Mouse (Mus musculus) limb, embryonic 11.5 days (tissue): ENCODE results near the gene Mgam. TPM values are rescaled to one million over a fixed set of nuclear protein-coding genes. Genes with fewer than 3 reads are reported as not detected.
"Not testable (repeated sequence)": the region's sequence is repeated elsewhere in the genome, so short reads cannot be mapped to it uniquely, and the experiment has no call there.

Experiments
- ATAC-seq: fragments of 200-750 bp; cut with Nextera tagmentation; 2 replicates; pipeline ENCODE4 v1.8.0; 2017; ENCODE audit warnings: low read depth; ENCODE audit not compliant: insufficient number of reproducible peaks, low FRiP score, low TSS enrichment
- DNase-seq: peaks from one replicate; pipeline ENCODE4 v3.0.0-alpha.2; 2015; ENCODE audit warnings: low spot score
- H3K27ac ChIP-seq: fragments of 300-500 bp; sonication (generic); replicated peaks from 2 replicates; pipeline ENCODE4 v1.5.1; 2014; ENCODE audit warnings: low read depth, mild to moderate bottlenecking, low read length
- H3K27me3 ChIP-seq: fragments of 300-500 bp; sonication (generic); 2 replicates; pipeline ENCODE4 v1.6.1; 2014; ENCODE audit warnings: mild to moderate bottlenecking, low read length, mixed read lengths; ENCODE audit not compliant: control insufficient read depth, insufficient read depth
- H3K36me3 ChIP-seq: fragments of 300-500 bp; sonication (generic); 2 replicates; pipeline ENCODE4 v1.6.1; 2014; ENCODE audit warnings: mild to moderate bottlenecking, low read length, moderate library complexity, mixed read lengths; ENCODE audit not compliant: control insufficient read depth, insufficient read depth
- H3K4me1 ChIP-seq: fragments of 300-500 bp; sonication (generic); 2 replicates; pipeline ENCODE4 v1.6.1; 2014; ENCODE audit warnings: low read length, mixed read lengths; ENCODE audit not compliant: control insufficient read depth, insufficient read depth
- H3K4me2 ChIP-seq: fragments of 300-500 bp; sonication (generic); 2 replicates; pipeline ENCODE4 v1.6.1; 2014; ENCODE audit warnings: low read depth, mild to moderate bottlenecking, moderate library complexity; ENCODE audit not compliant: severe bottlenecking
- H3K4me3 ChIP-seq: fragments of 300-500 bp; sonication (generic); 2 replicates; pipeline ENCODE4 v1.5.1; 2014; ENCODE audit warnings: low read depth, low read length
- H3K9ac ChIP-seq: fragments of 300-500 bp; sonication (generic); 2 replicates; pipeline ENCODE4 v1.6.1; 2014; ENCODE audit warnings: mild to moderate bottlenecking, low read length
- H3K9me3 ChIP-seq: fragments of 300-500 bp; sonication (generic); 2 replicates; pipeline ENCODE4 v1.6.1; 2016; ENCODE audit warnings: low read length; ENCODE audit not compliant: control insufficient read depth
- WGBS: fragments of 180-500 bp; shearing (Covaris S2); extraction: QIAGEN DNeasy Blood & Tissue Kit; methylation state at CpG from one replicate; pipeline ENCODE4 v1.1.7; 2014; 5-methylcytosine and 5-hydroxymethylcytosine counted together
- polyA plus RNA-seq: library from polyadenylated mRNA; unstranded; fragments of >200 nt; fragmentation: Nextera tagmentation; extraction: Ambion mirVana; gene quantifications from 2 replicates; pipeline ENCODE4 v1.2.1, GENCODE M21; 2014

Mgam gene
- not detected in 2 replicates for polyA plus RNA-seq

GRCm38 (mm10) chr6:40628406-40629000, at the start of gene Mgam:
Gene Mgam (plus strand): TSS chr6:40628831.
- 86% methylated on average over 8 of the region's 8 CpGs for WGBS
- ATAC-seq (no peak), DNase-seq (no peak)
- no peaks in the 10 kb centered on the region for H3K36me3 ChIP-seq
- H3K4me1 ChIP-seq = no peaks in the 10 kb centered on the region
- no peaks in the 10 kb centered on the region for H3K27me3 ChIP-seq
- no peak within 1 kb of the TSS for H3K9ac ChIP-seq
- H3K9me3 ChIP-seq = no peaks in the 10 kb centered on the region
- H3K4me3 ChIP-seq = no peak within 1 kb of the TSS
- no peak within 1 kb of the TSS for H3K4me2 ChIP-seq
- no peak within 1 kb of the TSS for H3K27ac ChIP-seq

GRCm38 (mm10) chr6:40584336-40584735, 44.3 kb upstream of the Mgam start:
- 88% methylated on average over 6 of the region's 6 CpGs for WGBS
- Histone ChIP-seq H3K27me3 (no peaks in the 10 kb centered on the region), H3K36me3 (no peaks in the 10 kb centered on the region), H3K9ac (no peak overlapping the region), H3K9me3 (no peaks in the 10 kb centered on the region), H3K4me1 (no peaks in the 10 kb centered on the region), H3K27ac (no peak overlapping the region), H3K4me2 (no peak overlapping the region), H3K4me3 (no peak overlapping the region)
- no peak for ATAC-seq
- no peak for DNase-seq

- Histone ChIP-seq H3K27me3 (no peaks in the 10 kb centered on the region), H3K36me3 (no peaks in the 10 kb centered on the region), H3K4me2 (no peak within 1 kb of the TSS), H3K27ac (no peak within 1 kb of the TSS), H3K4me3 (no peak within 1 kb of the TSS), H3K4me1 (no peaks in the 10 kb centered on the region), H3K9ac (no peak within 1 kb of the TSS), H3K9me3 (no peaks in the 10 kb centered on the region)
- 83% methylated on average over 5 of the region's 5 CpGs for WGBS
- DNase-seq (no peak), ATAC-seq (no peak)
Observed at GRCm38 (mm10) chr6:40585645-40586044, 43.0 kb upstream of the Mgam start, which contains the start of gene Clec5a. Gene Clec5a (minus strand): TSS chr6:40585821.

GRCm38 (mm10) chr6:40588346-40588745, 40.3 kb upstream of the Mgam start:
- no peak overlapping the region for H3K4me2 ChIP-seq
- H3K27ac ChIP-seq = no peak overlapping the region
- H3K4me3 ChIP-seq = no peak overlapping the region
- no peaks in the 10 kb centered on the region for H3K27me3 ChIP-seq
- no peaks in the 10 kb centered on the region for H3K9me3 ChIP-seq
- no peaks in the 10 kb centered on the region for H3K4me1 ChIP-seq
- DNase-seq (no peak), ATAC-seq (no peak)
- no peak overlapping the region for H3K9ac ChIP-seq
- H3K36me3 ChIP-seq = no peaks in the 10 kb centered on the region
- WGBS = 98% methylated on average over 2 of the region's 2 CpGs

- Histone ChIP-seq H3K36me3 (no peaks in the 10 kb centered on the region), H3K4me1 (no peaks in the 10 kb centered on the region), H3K9me3 (no peaks in the 10 kb centered on the region), H3K4me3 (no peak overlapping the region), H3K27me3 (no peaks in the 10 kb centered on the region), H3K4me2 (no peak overlapping the region), H3K27ac (no peak overlapping the region), H3K9ac (no peak overlapping the region)
- 77% methylated on average over 3 of the region's 3 CpGs for WGBS
- no peak for ATAC-seq
- no peak for DNase-seq
Observed at GRCm38 (mm10) chr6:40594804-40595550, 33.7 kb upstream of the Mgam start.

- 30% methylated on average over 4 of the region's 4 CpGs for WGBS
- not testable (repeated sequence) for H3K4me3 ChIP-seq, DNase-seq, H3K36me3 ChIP-seq, H3K9me3 ChIP-seq, H3K4me2 ChIP-seq, H3K4me1 ChIP-seq, H3K27ac ChIP-seq, H3K27me3 ChIP-seq, H3K9ac ChIP-seq, ATAC-seq
Observed at GRCm38 (mm10) chr6:40598546-40598945, 30.1 kb upstream of the Mgam start.

GRCm38 (mm10) chr6:40607431-40607830, 21.2 kb upstream of the Mgam start:
- Histone ChIP-seq H3K27me3 (no peaks in the 10 kb centered on the region), H3K4me3 (no peak overlapping the region), H3K4me1 (no peaks in the 10 kb centered on the region), H3K9me3 (no peaks in the 10 kb centered on the region), H3K27ac (no peak overlapping the region), H3K4me2 (no peak overlapping the region), H3K9ac (no peak overlapping the region), H3K36me3 (no peaks in the 10 kb centered on the region)
- ATAC-seq (no peak), DNase-seq (no peak)

GRCm38 (mm10) chr6:40610244-40610643, 18.4 kb upstream of the Mgam start:
- no peak overlapping the region for H3K4me3 ChIP-seq
- no peaks in the 10 kb centered on the region for H3K4me1 ChIP-seq
- WGBS = 82% methylated on average over 8 of the region's 8 CpGs
- no peaks in the 10 kb centered on the region for H3K27me3 ChIP-seq
- H3K36me3 ChIP-seq = no peaks in the 10 kb centered on the region
- ATAC-seq (no peak), DNase-seq (no peak)
- H3K9ac ChIP-seq = no peak overlapping the region
- no peaks in the 10 kb centered on the region for H3K9me3 ChIP-seq
- H3K4me2 ChIP-seq = no peak overlapping the region
- H3K27ac ChIP-seq = no peak overlapping the region
